Mouse (Mus musculus) hindbrain, postnatal 0 days (tissue): ENCODE data around the gene Slc51a. TPM values are rescaled to one million over a fixed set of nuclear protein-coding genes. Genes with fewer than 3 reads are reported as not detected.

Experiments used
- ATAC-seq: fragments of 200-750 bp; cut with Nextera tagmentation; 2 replicates; pipeline ENCODE4 v1.8.0; 2017; ENCODE audit warnings: mild to moderate bottlenecking, moderate TSS enrichment, moderate library complexity
- DNase-seq: peaks from one replicate; pipeline ENCODE4 v3.0.0-alpha.2; 2015; ENCODE audit warnings: low spot score
- H3K27ac ChIP-seq: fragments of 300-500 bp; sonication (generic); 2 replicates; pipeline ENCODE4 v1.5.1; 2014; ENCODE audit warnings: mild to moderate bottlenecking
- H3K27me3 ChIP-seq: fragments of 300-500 bp; sonication (generic); 2 replicates; pipeline ENCODE4 v1.6.1; 2014; ENCODE audit warnings: low read length, mixed read lengths; ENCODE audit not compliant: insufficient read depth
- H3K36me3 ChIP-seq: fragments of 300-500 bp; sonication (generic); 2 replicates; pipeline ENCODE4 v1.6.1; 2014; ENCODE audit warnings: low read length, mixed read lengths; ENCODE audit not compliant: insufficient read depth
- H3K4me1 ChIP-seq: fragments of 300-500 bp; sonication (generic); 2 replicates; pipeline ENCODE4 v1.6.1; 2014; ENCODE audit warnings: antibody characterized with exemption, low read length, mixed read lengths; ENCODE audit not compliant: insufficient read depth
- H3K4me2 ChIP-seq: fragments of 300-500 bp; sonication (generic); 2 replicates; pipeline ENCODE4 v1.6.1; 2014; ENCODE audit warnings: low read depth, mild to moderate bottlenecking, low read length, moderate library complexity, mixed read lengths
- H3K4me3 ChIP-seq: fragments of 300-500 bp; sonication (generic); 2 replicates; pipeline ENCODE4 v1.5.1; 2014; ENCODE audit warnings: low read length
- H3K9ac ChIP-seq: fragments of 300-500 bp; sonication (generic); replicated peaks from 2 replicates; pipeline ENCODE4 v1.6.1; 2014; ENCODE audit warnings: mild to moderate bottlenecking, low read length, moderate library complexity, mixed read lengths
- H3K9me3 ChIP-seq: fragments of 300-500 bp; sonication (generic); 2 replicates; pipeline ENCODE4 v1.6.1; 2016; ENCODE audit warnings: low read length, mixed read lengths
- CTCF ChIP-seq: IDR thresholded peaks from 2 replicates; pipeline ENCODE4 v1.5.1; 2016; ENCODE audit warnings: antibody characterized with exemption, control low read depth, low read depth
- WGBS: fragments of 180-500 bp; shearing (Covaris S2); extraction: QIAGEN DNeasy Blood & Tissue Kit; methylation state at CpG from one replicate; pipeline ENCODE4 v1.1.7; 2014; 5-methylcytosine and 5-hydroxymethylcytosine counted together
- polyA plus RNA-seq: library from polyadenylated mRNA; unstranded; fragments of >200 nt; fragmentation: Nextera tagmentation; extraction: Ambion mirVana; gene quantifications from 2 replicates; pipeline ENCODE4 v1.2.1, GENCODE M21; 2015
- total RNA-seq: library from RNA; depleted of rRNA; stranded (reverse); fragments of >200 nt; gene quantifications from 2 replicates; pipeline ENCODE4 v1.2.3, GENCODE M21; 2014

Slc51a gene
- total and polyA plus RNA-seq, 2 experiments from 2014 or later = not detected

GRCm38 (mm10) chr16:32457589-32458386 is 29.9 kb downstream of the Slc51a start:
- Histone ChIP-seq H3K9ac (no peak overlapping the region), H3K4me2 (no peak overlapping the region), H3K9me3 (no peaks in the 10 kb centered on the region), H3K4me1 (no peaks in the 10 kb centered on the region), H3K27me3 (no peaks in the 10 kb centered on the region), H3K4me3 (no peak overlapping the region), H3K27ac (no peak overlapping the region), H3K36me3 (peaks cover 20% of the 10 kb centered on the region)
- 67% methylated on average over 10 of the region's 10 CpGs for WGBS
- peak; percentile 60 for TF ChIP-seq CTCF
- peak; percentile 65 for DNase-seq
- ATAC-seq = no peak

- no peak for ATAC-seq
- Histone ChIP-seq H3K4me3 (no peak overlapping the region), H3K9me3 (no peaks in the 10 kb centered on the region), H3K36me3 (peaks cover 24% of the 10 kb centered on the region), H3K27ac (no peak overlapping the region), H3K27me3 (no peaks in the 10 kb centered on the region), H3K4me1 (no peaks in the 10 kb centered on the region), H3K4me2 (no peak overlapping the region), H3K9ac (no peak overlapping the region)
- TF ChIP-seq CTCF = no peak
- WGBS = 100% methylated on average over 1 of the region's 1 CpGs
- no peak for DNase-seq
Observed at GRCm38 (mm10) chr16:32456761-32457160, 30.9 kb downstream of the Slc51a start.

- DNase-seq = no peak
- no peaks in the 10 kb centered on the region for H3K4me1 ChIP-seq
- H3K36me3 ChIP-seq = peaks cover 25% of the 10 kb centered on the region
- no peak for ATAC-seq
- no peak for TF ChIP-seq CTCF
- H3K27me3 ChIP-seq = no peaks in the 10 kb centered on the region
- no peak overlapping the region for H3K9ac ChIP-seq
- no peak overlapping the region for H3K27ac ChIP-seq
- H3K4me3 ChIP-seq = no peak overlapping the region
- no peak overlapping the region for H3K4me2 ChIP-seq
- H3K9me3 ChIP-seq = no peaks in the 10 kb centered on the region
Observed at GRCm38 (mm10) chr16:32456086-32456485, 31.6 kb downstream of the Slc51a start.

GRCm38 (mm10) chr16:32454646-32455045 is 33.0 kb downstream of the Slc51a start:
- H3K4me3 ChIP-seq = no peak overlapping the region
- H3K4me2 ChIP-seq = no peak overlapping the region
- 89% methylated on average over 5 of the region's 5 CpGs for WGBS
- H3K9ac ChIP-seq = no peak overlapping the region
- ATAC-seq (no peak), DNase-seq (no peak)
- no peaks in the 10 kb centered on the region for H3K4me1 ChIP-seq
- H3K27me3 ChIP-seq = no peaks in the 10 kb centered on the region
- peaks cover 25% of the 10 kb centered on the region for H3K36me3 ChIP-seq
- no peak overlapping the region for H3K27ac ChIP-seq
- no peaks in the 10 kb centered on the region for H3K9me3 ChIP-seq
- TF ChIP-seq CTCF = no peak

GRCm38 (mm10) chr16:32453102-32453501 is 34.6 kb downstream of the Slc51a start:
- Histone ChIP-seq H3K27me3 (no peaks in the 10 kb centered on the region), H3K9ac (no peak overlapping the region), H3K27ac (no peak overlapping the region), H3K4me3 (no peak overlapping the region), H3K9me3 (no peaks in the 10 kb centered on the region), H3K4me1 (no peaks in the 10 kb centered on the region), H3K4me2 (no peak overlapping the region), H3K36me3 (peaks cover 21% of the 10 kb centered on the region)
- 95% methylated on average over 8 of the region's 8 CpGs for WGBS
- DNase-seq (no peak), ATAC-seq (no peak)
- TF ChIP-seq CTCF = no peak

DNA sequence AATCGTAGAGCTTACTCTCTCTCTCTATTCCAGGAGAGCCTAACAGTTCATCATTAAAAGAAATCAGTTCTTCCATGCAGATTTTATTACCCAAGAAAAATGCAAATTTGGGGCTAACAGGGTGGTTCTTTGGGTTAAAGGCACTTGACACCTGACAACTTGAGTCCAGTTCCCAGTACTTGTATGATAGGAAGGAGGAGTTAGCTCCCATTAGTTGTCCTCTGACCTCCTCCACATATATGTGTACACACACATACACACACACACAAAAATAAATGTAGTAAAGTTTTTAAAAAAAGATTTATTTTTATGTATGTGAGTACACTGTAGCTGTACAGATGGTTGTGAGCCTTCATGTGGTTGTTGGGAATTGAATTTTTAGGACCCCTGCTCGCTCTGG is 37.5 kb downstream of the Slc51a start:
- Histone ChIP-seq H3K9ac (no peak overlapping the region), H3K9me3 (no peaks in the 10 kb centered on the region), H3K27me3 (no peaks in the 10 kb centered on the region), H3K4me2 (no peak overlapping the region), H3K4me1 (no peaks in the 10 kb centered on the region), H3K36me3 (peaks cover 16% of the 10 kb centered on the region), H3K4me3 (no peak overlapping the region), H3K27ac (no peak overlapping the region)
- no peak for ATAC-seq
- WGBS = 93% methylated on average over 2 of the region's 2 CpGs
- DNase-seq = no peak
- TF ChIP-seq CTCF = no peak

- H3K4me2 ChIP-seq = no peak overlapping the region
Observed at GRCm38 (mm10) chr16:32449665-32450064, 38.0 kb downstream of the Slc51a start.

More at GRCm38 (mm10) chr16:32449665-32450064, 38.0 kb downstream of the Slc51a start:
- 90% methylated on average over 3 of the region's 3 CpGs for WGBS
- H3K27me3 ChIP-seq = no peaks in the 10 kb centered on the region
- no peak for DNase-seq
- no peak overlapping the region for H3K9ac ChIP-seq
- H3K4me3 ChIP-seq = no peak overlapping the region
- peaks cover 16% of the 10 kb centered on the region for H3K36me3 ChIP-seq
- no peaks in the 10 kb centered on the region for H3K9me3 ChIP-seq
- H3K27ac ChIP-seq = no peak overlapping the region
- no peaks in the 10 kb centered on the region for H3K4me1 ChIP-seq
- TF ChIP-seq CTCF = no peak
- ATAC-seq = no peak
